Mouse (Mus musculus): ENCODE measurements around the gene Uqcrh.

DNA sequence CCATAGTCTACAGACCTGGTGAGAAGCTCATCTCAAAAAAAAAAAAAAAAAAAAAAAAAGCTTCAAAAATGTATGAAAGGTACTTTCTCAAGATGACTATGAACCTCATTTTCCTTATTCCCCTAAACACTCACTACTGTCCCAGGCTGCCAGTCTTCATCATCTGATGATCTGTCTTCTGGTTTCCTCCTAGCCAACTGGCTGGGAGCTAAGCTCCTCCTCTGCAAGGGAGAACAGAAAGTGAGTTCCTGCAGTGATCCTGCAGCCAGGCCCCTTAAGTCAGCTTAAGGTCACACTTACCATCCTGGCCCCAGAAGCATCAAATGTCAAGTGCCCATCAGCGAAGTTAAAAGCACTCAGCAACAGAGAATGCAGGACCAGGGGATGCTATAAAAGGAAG lies 47.9 kb upstream of the Uqcrh start:
- TF ChIP-seq CTCF (IDR thresholded peaks at IDR 0.05; ENCODE audit: extremely low read depth, insufficient read length, insufficient replicate concordance, low read depth, low read length) (no peak), POLR2A (IDR thresholded peaks at IDR 0.05; ENCODE audit: low read depth, low read length) (no peak)

Measured in small intestine, adult 2 months (tissue).